ENCODE assay signal across 23 mouse cellular contexts in the genomic region with DNA sequence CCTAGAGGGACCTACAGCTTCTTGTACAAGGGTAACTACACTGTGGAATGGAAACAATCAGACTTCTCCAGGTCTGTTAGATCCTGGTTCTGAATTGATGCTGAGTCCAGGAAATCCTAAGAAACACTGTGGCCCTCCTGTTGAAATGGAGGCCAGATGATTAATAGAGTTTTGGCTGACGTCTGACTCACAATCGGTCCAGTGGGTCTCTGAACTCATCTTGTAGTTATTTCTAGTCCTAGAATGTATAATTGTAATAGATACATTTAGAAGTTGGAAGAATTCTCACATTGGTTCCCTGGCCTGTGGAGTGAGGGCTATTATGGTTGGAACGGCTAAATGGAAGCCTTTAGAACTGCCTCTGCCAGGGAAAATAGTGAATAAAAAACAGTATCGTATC. TPM values are rescaled to one million over a fixed set of nuclear protein-coding genes. Genes with fewer than 3 reads are reported as not detected.
A peak's percentile ranks its signal among the peaks of the same experiment; 100 is the strongest.
DNase-seq lines count a peak whose midpoint lies in the region; TF ChIP-seq lines count a peak whose summit lies in the region.
"Had no signal": no experiment of that assay in that cellular context is flagged by ENCODE, and none has a peak within 500 bp of the region (broad histone marks: within the 10 kb centered on the region; RNA-seq: fewer than 3 reads in every experiment).

No protein-coding gene starts in this region.

- DNase-seq in layer of hippocampus, adult 2 months (ENCODE audit: low spot score in 2 of 2): no peak
- DNase-seq in layer of hippocampus, adult 8-10 months (ENCODE audit: low spot score in 2 of 2): no peak
- DNase-seq in NIH3T3 (ENCODE audit: low read depth): peak; percentile 84
- peak; percentile 53 for DNase-seq in fibroblast of lung, adult 2 months (ENCODE audit: low read depth)
- DNase-seq in ovary, postnatal 10 days (ENCODE audit: low spot score): no peak
- no peak for DNase-seq in right cerebral cortex, postnatal 14 days
- DNase-seq: adrenal gland, postnatal 14 days; cerebellum, adult 11 months; cerebellum, adult 2 months; cerebellum, adult 9-11 months; cerebellum, postnatal 25 days; gastrocnemius, postnatal 25 days; heart, adult 18-20 months; heart, postnatal 10 days; heart, postnatal 36 days; kidney, adult 11 months had no signal

- peak overlapping the region; percentile 87 for H3K27ac ChIP-seq in layer of hippocampus, adult 2 months
- H3K27ac ChIP-seq: embryonic facial prominence, embryonic 12.5 days; forebrain, embryonic 15.5 days; heart, embryonic 15.5 days; hindbrain, embryonic 10.5 days; hindbrain, embryonic 13.5 days; intestine, embryonic 15.5 days had no signal

- TF ChIP-seq CTCF in layer of hippocampus, adult 2 months (conservative IDR thresholded peaks at IDR 0.05): no peak

- H3K4me3 ChIP-seq in layer of hippocampus, adult 2 months: no peak overlapping the region
- H3K4me3 ChIP-seq: embryonic facial prominence, embryonic 12.5 days; forebrain, embryonic 15.5 days; heart, embryonic 12.5 days; heart, embryonic 15.5 days; hindbrain, embryonic 10.5 days; hindbrain, embryonic 13.5 days; intestine, embryonic 15.5 days had no signal

RNA-seq across cellular contexts. Expression of gene Cyfip1, which starts 19.6 kb away (rescaled TPM):
- 100 to 1,000 TPM; 117 to 130 TPM for total RNA-seq in layer of hippocampus, adult 2 months (2021)
- 100 to 1,000 TPM; 105 to 146 (median 123) TPM for total RNA-seq in layer of hippocampus, adult 8-10 months (2022)

Comparison
In these comparisons a context has a peak if more than half of its experiments do, and no peak if none do; other contexts are left out.
1. DNase-seq: peak in NIH3T3 (single experiment) and fibroblast of lung, adult 2 months (single experiment); none in layer of hippocampus, adult 2 months (0 of 2), layer of hippocampus, adult 8-10 months (0 of 2), ovary, postnatal 10 days (single experiment) and right cerebral cortex, postnatal 14 days (single experiment).